Mouse (Mus musculus): ENCODE measurements at regions not wholly inside any gene's neighbourhood (a gene's known extent, or its start where the extent isn't known, plus 50 kb on each side); places are given as distances from the start of the nearest gene placed in this dataset.

DNA sequence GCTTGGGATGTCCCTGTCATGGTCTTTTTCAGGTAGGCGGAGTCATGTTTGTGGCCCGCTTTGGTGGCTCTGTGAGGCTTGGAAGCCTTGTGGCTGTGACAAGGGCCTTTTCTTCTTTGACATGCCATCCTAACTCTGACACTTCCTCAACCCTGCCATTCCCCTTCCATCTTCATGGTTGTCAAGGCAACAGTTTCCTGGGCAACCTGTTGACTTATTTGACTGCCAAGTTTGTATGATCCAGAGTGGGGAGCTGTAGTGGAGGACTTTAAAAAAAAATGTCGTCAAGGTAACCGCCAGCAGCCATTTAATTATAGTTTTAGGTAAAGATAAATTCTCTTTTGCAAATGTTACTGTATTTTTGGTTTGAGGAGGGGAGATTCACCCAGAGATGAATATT, 56.8 kb upstream of the Kcng1 start:
- no peak for DNase-seq (ENCODE audit: low read depth, low spot score)

DNA sequence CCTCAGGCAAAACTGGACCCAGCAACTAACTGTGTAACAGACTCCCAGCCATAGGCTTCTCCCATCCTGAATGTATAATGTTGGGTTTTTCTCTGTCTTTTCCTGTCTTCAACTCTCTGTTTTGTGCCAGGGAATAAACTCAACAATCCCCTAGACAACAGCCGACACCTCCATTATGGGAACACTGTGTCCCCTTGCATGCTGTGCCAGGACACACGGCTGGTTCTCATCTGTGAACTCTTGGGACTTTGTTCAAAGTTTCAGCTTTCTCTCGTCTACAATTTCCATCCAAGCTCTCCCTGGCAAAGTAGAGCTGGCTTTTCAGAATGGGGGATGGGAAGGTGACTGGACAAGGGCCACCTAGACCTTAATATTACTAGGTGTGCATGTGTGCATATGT, 56.1 kb upstream of the Kcng1 start:
- DNase-seq (ENCODE audit: low read depth, low spot score): no peak

DNA sequence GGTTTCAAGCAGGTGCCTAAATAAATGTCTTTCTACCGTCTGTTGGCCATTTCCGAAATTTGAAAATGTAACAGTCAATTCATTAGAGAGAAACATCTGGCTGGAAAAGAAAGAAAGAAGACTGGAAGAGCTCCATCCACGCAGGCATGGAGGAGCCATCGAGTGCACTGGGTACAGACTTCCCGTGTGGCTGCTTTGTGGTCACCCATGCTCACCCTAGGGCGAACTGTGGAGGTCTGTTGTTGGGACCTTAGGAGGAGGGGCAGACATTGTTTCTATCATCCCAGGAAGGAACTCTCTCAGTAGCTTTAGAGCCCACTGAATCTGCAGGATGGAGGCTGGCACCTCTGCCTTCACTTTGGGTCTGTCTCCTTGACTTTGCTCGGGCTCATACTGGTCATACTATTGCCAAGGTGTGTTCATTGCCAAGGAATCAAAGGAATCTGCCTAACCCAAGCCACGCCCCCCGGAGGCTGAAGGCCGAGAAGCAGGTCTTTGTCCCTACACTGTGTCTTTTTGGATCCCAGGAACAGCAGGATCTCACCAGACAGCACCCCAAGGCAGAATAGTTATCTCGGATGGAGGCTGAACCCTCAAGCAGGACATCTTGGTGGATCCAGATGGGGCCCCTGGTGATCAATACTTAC, 54.3 kb upstream of the Kcng1 start:
- no peak for DNase-seq (ENCODE audit: low read depth, low spot score)

DNA sequence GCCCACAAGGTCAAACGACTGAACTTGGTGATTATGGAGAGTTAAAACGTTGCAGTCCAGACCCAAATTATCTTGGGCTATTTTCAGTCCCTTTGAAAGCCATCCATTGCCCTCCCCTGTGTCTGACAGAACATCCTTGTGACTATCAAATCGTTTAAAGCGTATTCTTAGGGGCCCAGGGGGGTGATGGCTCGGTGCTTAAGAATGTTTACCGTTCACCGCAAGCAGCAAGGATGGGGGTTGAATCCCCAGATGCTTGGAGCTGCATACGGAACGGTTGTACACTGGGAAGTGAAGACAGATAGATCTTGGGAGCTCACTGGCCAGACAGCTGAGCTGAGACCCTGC, 52.7 kb upstream of the Kcng1 start:
- DNase-seq (ENCODE audit: low read depth, low spot score): no peak

DNA sequence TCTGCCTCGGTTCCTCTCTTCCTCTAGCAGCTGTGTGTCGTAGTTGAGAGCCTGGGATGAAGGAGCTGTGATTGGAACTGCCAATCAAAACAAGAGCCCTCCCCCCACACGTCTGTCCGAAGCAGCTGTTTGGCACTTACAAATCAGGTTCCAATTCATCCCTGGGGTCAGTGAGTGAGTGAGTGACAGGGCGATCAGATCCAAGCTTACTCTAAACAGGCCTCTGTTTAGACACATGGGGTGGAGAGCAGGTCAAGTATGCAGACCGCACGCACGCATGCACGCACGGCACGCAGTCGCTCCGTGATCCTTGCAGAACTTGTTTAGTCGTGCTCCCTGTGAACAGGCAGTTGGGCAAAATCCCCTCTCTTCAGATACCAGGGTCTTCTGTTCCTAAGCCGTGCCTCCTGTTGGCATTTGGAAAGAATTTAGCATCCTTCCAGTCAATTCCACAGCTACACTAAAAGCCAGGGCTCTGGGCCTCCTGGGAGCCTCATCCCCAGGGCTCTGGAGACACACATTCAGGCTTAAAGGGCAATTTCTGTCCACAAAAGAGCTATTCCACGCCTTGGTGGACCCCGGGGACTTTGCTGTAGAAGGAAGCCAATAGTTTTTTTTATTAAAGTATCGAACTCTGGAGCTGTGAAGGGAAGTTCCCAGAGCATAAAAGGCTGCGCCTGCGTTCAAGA, 52.2 kb upstream of the Kcng1 start:
- DNase-seq (ENCODE audit: low read depth, low spot score): no peak

DNA sequence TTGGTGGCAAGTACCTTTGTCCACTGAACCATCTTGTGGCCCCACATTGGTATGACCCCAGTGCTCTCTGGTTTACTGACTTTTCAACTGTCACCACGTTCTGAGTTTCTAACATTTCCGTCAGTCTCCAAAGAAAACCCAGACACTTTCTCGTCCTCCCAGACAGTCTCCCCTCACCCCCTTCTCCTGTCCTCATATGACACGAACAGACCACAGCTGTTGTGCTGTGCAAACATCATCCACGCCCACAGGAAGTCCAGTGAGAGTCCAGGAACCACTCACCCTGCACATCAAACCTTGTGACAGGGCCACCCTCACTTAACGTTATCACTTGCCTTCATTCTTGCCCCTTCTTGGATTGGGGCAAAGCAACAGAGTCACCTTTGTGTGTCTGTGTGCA, 51.4 kb upstream of the Kcng1 start:
- DNase-seq (ENCODE audit: low read depth, low spot score): no peak

Measured in retina, postnatal 7 days (tissue).